Mouse (Mus musculus): ENCODE data around the gene Rnf216. TPM values are rescaled to one million over a fixed set of nuclear protein-coding genes. Genes with fewer than 3 reads are reported as not detected.

The Rnf216 gene
- polyA plus RNA-seq, 1 experiment: 2.4 TPM

DNA sequence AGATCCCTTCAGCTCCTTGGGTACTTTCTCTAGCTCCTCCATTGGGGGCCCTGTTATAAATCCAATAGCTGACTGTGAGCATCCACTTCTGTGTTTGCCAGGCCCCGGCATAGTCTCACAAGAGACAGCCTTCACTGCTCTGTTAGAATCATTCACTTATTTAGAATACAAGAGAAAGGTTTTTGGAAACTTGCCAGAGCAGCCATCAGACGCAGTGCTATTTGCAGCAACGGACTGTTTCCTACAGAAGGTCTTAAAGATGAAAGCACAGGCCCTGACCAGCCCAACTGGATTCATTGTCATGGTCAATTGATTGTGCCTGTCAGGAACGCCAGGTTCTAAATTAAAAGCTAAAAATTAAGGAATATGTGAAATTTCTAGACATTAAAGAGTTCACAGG lies 63.0 kb downstream of the Rnf216 start:
- no peak for TF ChIP-seq GATA1 (IDR thresholded peaks at IDR 0.05; ENCODE audit: low read length)
- no peak for TF ChIP-seq TAL1 (IDR thresholded peaks at IDR 0.05; ENCODE audit: low read length)
- H3K27me3 ChIP-seq (ENCODE audit: control insufficient read depth): no peaks in the 10 kb centered on the region
- H3K9me3 ChIP-seq (ENCODE audit: control insufficient read depth, low read length): no peaks in the 10 kb centered on the region
- H3K4me1 ChIP-seq (ENCODE audit: control insufficient read depth): peaks cover 95% of the 10 kb centered on the region
- peaks cover 95% of the 10 kb centered on the region for H3K36me3 ChIP-seq (ENCODE audit: control insufficient read depth)
- no peak overlapping the region for H3K4me3 ChIP-seq (replicated peaks)

DNA sequence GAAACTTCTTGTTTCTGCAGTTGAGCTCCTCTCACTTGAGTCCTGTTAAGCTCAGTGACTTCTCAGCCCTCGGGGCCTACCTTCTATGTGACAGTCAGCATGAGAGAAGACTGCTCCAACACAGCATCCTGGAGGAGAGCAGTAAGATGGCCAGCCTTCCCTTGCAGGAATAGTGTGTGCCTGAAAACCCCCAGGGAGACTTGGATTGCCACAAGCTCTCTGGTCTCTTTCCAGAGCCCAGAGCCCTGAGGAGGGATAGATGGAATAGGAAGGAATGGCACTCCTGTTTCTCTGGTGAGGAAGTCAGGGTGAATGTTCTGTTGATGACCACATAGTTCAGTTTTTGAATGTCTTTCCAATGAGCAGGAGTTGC lies 63.8 kb downstream of the Rnf216 start:
- Histone ChIP-seq H3K9me3 (ENCODE audit: control insufficient read depth, low read length) (no peaks in the 10 kb centered on the region), H3K36me3 (ENCODE audit: control insufficient read depth) (peaks cover 97% of the 10 kb centered on the region), H3K27me3 (ENCODE audit: control insufficient read depth) (no peaks in the 10 kb centered on the region), H3K4me3 (replicated peaks) (no peak overlapping the region), H3K4me1 (ENCODE audit: control insufficient read depth) (peaks cover 93% of the 10 kb centered on the region)
- no peak for TF ChIP-seq GATA1 (IDR thresholded peaks at IDR 0.05; ENCODE audit: low read length)
- TF ChIP-seq TAL1 (IDR thresholded peaks at IDR 0.05; ENCODE audit: low read length): no peak

GRCm38 (mm10) chr5:143048232-143049012 lies 64.4 kb downstream of the Rnf216 start:
- peaks cover 90% of the 10 kb centered on the region for H3K4me1 ChIP-seq (ENCODE audit: control insufficient read depth)
- peaks cover 97% of the 10 kb centered on the region for H3K36me3 ChIP-seq (ENCODE audit: control insufficient read depth)
- TF ChIP-seq TAL1 (IDR thresholded peaks at IDR 0.05; ENCODE audit: low read length): no peak
- no peak for TF ChIP-seq GATA1 (IDR thresholded peaks at IDR 0.05; ENCODE audit: low read length)
- no peaks in the 10 kb centered on the region for H3K27me3 ChIP-seq (ENCODE audit: control insufficient read depth)
- H3K9me3 ChIP-seq (ENCODE audit: control insufficient read depth, low read length): no peaks in the 10 kb centered on the region
- no peak overlapping the region for H3K4me3 ChIP-seq (replicated peaks)

DNA sequence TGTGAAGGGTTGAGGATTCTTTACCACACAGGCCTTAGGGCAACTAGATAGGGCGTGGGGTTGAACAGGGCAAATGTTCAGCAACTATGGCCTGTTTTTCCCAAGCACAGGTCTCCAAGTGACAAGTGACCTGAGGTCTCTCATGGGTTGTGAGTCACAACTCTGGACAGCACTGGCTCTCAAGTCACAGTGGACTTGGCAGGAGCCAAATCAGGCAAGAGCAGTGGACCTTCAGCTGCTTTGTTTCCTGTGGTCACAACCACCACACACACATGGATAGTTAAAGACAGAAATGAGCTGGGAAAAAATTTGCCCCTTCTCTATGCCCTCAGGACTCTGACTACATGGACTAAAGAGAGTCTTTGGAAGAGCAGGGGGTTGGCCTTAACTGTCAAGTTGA lies 65.2 kb downstream of the Rnf216 start:
- no peak overlapping the region for H3K4me3 ChIP-seq (replicated peaks)
- no peak for TF ChIP-seq GATA1 (IDR thresholded peaks at IDR 0.05; ENCODE audit: low read length)
- TF ChIP-seq TAL1 (IDR thresholded peaks at IDR 0.05; ENCODE audit: low read length): no peak
- H3K27me3 ChIP-seq (ENCODE audit: control insufficient read depth): no peaks in the 10 kb centered on the region
- peaks cover 2% of the 10 kb centered on the region; the same call in 1 of the 2 replicates for H3K9me3 ChIP-seq (ENCODE audit: control insufficient read depth, low read length)
- H3K36me3 ChIP-seq (ENCODE audit: control insufficient read depth): peaks cover 97% of the 10 kb centered on the region
- H3K4me1 ChIP-seq (ENCODE audit: control insufficient read depth): peaks cover 85% of the 10 kb centered on the region

- H3K9me3 ChIP-seq (ENCODE audit: control insufficient read depth, low read length): peaks cover 2% of the 10 kb centered on the region; the same call in 1 of the 2 replicates
- H3K4me1 ChIP-seq (ENCODE audit: control insufficient read depth): peaks cover 58% of the 10 kb centered on the region
- H3K27me3 ChIP-seq (ENCODE audit: control insufficient read depth): no peaks in the 10 kb centered on the region
- H3K36me3 ChIP-seq (ENCODE audit: control insufficient read depth): peaks cover 96% of the 10 kb centered on the region
- no peak overlapping the region for H3K4me3 ChIP-seq (replicated peaks)
- no peak for TF ChIP-seq TAL1 (IDR thresholded peaks at IDR 0.05; ENCODE audit: low read length)
- no peak for TF ChIP-seq GATA1 (IDR thresholded peaks at IDR 0.05; ENCODE audit: low read length)
Measured at GRCm38 (mm10) chr5:143043902-143044301, 68.9 kb downstream of the Rnf216 start.

GRCm38 (mm10) chr5:143043285-143043684 lies 69.5 kb downstream of the Rnf216 start:
- peaks cover 2% of the 10 kb centered on the region; the same call in 1 of the 2 replicates for H3K9me3 ChIP-seq (ENCODE audit: control insufficient read depth, low read length)
- peaks cover 58% of the 10 kb centered on the region for H3K4me1 ChIP-seq (ENCODE audit: control insufficient read depth)
- H3K4me3 ChIP-seq (replicated peaks): no peak overlapping the region
- H3K36me3 ChIP-seq (ENCODE audit: control insufficient read depth): peaks cover 96% of the 10 kb centered on the region
- no peaks in the 10 kb centered on the region for H3K27me3 ChIP-seq (ENCODE audit: control insufficient read depth)
- TF ChIP-seq TAL1 (IDR thresholded peaks at IDR 0.05; ENCODE audit: low read length) (no peak), GATA1 (IDR thresholded peaks at IDR 0.05; ENCODE audit: low read length) (no peak)

- no peak for TF ChIP-seq GATA1 (IDR thresholded peaks at IDR 0.05; ENCODE audit: low read length)
- no peak for TF ChIP-seq TAL1 (IDR thresholded peaks at IDR 0.05; ENCODE audit: low read length)
- no peak overlapping the region for H3K4me3 ChIP-seq (replicated peaks)
- H3K9me3 ChIP-seq (ENCODE audit: control insufficient read depth, low read length): peaks cover 2% of the 10 kb centered on the region; the same call in 1 of the 2 replicates
- no peaks in the 10 kb centered on the region for H3K27me3 ChIP-seq (ENCODE audit: control insufficient read depth)
- peaks cover 61% of the 10 kb centered on the region for H3K4me1 ChIP-seq (ENCODE audit: control insufficient read depth)
- peaks cover 83% of the 10 kb centered on the region for H3K36me3 ChIP-seq (ENCODE audit: control insufficient read depth)
Measured at GRCm38 (mm10) chr5:143038794-143039193, 74.0 kb downstream of the Rnf216 start.

DNA sequence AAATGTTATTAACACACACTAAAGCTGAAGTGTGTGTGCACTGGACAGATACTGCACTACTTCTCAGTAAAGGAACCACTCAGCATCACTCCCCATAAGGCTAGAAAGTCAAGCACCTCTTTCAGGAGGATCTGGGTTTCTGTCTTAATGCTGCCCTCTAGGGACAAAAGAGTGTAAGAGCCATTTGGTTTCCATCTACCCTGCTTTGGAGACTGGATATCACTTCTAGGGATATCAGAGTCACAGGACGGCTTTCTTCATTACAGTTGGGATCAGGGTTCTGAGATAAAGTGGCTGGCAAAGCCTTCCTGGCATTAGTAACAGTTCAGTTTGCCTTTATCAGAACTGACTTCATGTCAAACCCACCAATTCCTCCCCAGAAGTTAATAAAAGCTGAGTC lies 75.6 kb downstream of the Rnf216 start:
- TF ChIP-seq GATA1 (IDR thresholded peaks at IDR 0.05; ENCODE audit: low read length): no peak
- TF ChIP-seq TAL1 (IDR thresholded peaks at IDR 0.05; ENCODE audit: low read length): no peak
- Histone ChIP-seq H3K36me3 (ENCODE audit: control insufficient read depth) (peaks cover 79% of the 10 kb centered on the region), H3K4me1 (ENCODE audit: control insufficient read depth) (peaks cover 57% of the 10 kb centered on the region), H3K9me3 (ENCODE audit: control insufficient read depth, low read length) (no peaks in the 10 kb centered on the region), H3K27me3 (ENCODE audit: control insufficient read depth) (no peaks in the 10 kb centered on the region), H3K4me3 (replicated peaks) (no peak overlapping the region)

- Histone ChIP-seq H3K4me1 (ENCODE audit: control insufficient read depth) (peaks cover 57% of the 10 kb centered on the region), H3K36me3 (ENCODE audit: control insufficient read depth) (peaks cover 75% of the 10 kb centered on the region), H3K9me3 (ENCODE audit: control insufficient read depth, low read length) (no peaks in the 10 kb centered on the region), H3K4me3 (replicated peaks) (no peak overlapping the region), H3K27me3 (ENCODE audit: control insufficient read depth) (no peaks in the 10 kb centered on the region)
- TF ChIP-seq GATA1 (IDR thresholded peaks at IDR 0.05; ENCODE audit: low read length) (no peak), TAL1 (IDR thresholded peaks at IDR 0.05; ENCODE audit: low read length) (no peak)
Measured at GRCm38 (mm10) chr5:143036052-143036451, 76.7 kb downstream of the Rnf216 start.
